Mouse (Mus musculus) layer of hippocampus, postnatal 36 days (tissue): Measurements from ENCODE around the gene 4930579F01Rik. TPM values are rescaled to one million over a fixed set of nuclear protein-coding genes. Genes with fewer than 3 reads are reported as not detected.

Source experiments
- DNase-seq, 2 experiments: peaks; one replicate each; pipeline ENCODE4 v3.0.0; 2022
- total RNA-seq, 2 experiments: library from RNA; stranded (reverse); gene quantifications; 2 replicates each; pipeline ENCODE4 v1.2.3; 2021

Gene 4930579F01Rik
- total RNA-seq, 2 experiments from 2014 or later, result not detected

DNA sequence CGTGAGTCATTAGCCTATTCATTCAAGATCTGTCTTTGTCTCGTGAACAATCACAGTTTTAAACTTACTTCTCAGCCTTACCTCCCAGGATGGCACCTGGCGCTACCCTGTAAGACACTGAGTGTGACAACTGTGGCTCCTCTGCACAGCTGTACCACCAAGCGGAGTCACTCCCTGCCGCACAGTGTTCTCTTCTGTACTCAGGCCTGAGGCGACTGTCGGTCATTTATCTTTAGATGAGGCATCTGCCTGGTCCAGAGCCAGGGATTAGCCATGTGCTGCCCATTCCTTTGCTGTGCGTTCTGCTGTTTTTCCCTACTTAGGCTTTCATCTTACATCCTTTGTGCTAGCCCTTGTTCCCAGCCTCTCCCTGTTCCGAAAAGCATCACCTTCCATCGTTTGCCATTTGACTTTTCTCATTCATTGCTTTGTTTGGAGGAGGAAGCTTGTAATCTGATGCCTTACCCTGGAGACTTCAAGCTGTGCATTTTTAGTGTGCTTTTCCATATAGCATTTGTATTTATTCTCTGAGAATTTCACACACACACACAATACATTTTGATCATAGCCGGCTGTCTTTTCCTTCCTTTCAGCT lies 21.9 kb upstream of the 4930579F01Rik start:
- DNase-seq, result no peak

DNA sequence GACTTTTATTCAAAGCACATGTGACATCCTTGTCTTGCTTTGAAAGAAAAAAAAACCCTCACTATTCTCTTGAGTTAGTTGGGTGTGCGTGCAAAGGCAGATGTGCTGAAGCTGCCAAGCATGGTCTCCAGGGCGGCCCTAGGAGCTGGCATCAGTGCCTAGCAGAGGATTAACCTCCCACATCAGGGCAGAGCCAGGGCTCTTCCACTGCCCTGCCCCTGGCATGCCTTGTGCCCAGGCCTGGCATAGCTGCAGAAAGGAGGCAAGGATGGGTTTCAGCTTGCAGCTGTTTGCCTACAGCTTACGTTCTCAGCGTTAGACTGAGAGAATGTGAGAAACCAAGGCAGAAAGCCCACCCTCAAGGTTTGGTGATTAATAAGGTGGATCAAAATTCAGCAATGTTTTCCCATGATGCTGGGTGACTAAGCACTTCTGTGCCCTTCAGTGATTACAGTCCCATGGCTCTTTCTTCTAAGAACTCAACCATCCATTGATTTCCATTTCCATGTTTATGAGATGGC lies 18.9 kb upstream of the 4930579F01Rik start:
- no peak for DNase-seq

DNA sequence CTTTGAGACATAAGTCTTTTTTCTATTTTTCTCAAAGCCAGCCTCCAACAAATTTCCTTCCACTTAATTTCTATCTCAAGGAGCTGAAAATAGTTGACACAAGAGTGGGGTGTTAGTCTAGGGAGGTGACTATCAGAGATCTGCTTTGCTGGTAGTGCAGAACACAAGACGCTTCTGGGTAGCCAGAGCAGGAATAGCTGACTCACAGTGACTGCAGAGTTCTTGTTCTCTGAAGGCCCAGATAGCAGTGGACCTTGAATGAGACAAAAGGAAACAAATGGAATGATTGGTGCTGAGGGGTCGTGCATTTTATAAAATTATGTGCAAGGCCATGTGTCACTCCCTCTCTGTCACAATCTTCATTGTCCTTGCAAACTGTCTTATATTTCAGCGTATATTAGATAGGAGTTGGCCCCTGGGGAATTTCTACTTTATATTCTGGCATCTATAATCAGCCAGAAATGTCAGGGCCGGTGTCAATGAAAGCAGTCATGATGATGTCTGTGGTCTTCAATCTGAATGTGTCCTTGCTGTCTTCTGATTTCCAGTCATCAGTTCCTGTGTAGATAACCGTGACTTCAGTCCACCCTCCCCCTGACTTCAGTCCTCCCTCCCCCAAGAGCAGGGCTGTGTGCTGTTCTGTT lies 16.9 kb upstream of the 4930579F01Rik start:
- no peak for DNase-seq

DNA sequence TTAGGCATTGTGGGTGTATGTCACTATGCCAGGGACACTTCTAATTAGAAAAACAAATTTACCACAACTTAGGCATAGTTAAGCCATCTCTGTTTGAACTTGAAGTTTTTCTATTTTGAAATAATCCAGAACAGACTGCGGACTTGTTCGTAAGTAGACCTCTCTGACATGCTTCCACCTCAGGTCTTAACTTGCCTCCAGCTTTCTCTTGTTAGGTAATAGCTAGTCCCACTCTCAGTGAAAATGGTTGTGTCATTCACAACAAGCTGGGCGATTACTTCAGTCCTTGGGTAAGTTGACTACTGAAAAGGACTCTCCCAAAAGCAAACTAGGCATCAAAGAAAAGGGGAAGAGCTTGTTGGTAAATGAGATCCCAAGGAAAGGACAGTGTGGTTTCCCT lies 15.2 kb upstream of the 4930579F01Rik start:
- no peak for DNase-seq

DNA sequence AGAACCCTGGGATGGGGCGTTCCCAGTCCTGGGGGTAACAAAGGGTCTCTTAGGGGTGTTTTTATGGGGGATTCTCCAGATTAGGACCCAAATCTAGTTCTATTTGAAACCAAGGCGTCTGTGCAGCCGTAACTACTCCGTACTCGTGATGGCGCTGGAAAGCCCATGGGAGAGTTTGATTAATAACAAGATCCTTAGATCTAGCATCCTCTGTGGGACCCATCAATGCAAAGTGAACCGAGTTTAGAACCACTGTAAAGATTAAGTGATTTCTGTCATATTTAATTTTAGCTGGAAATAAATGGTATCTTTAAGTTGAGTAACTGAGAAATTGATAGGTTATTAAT lies 5.1 kb upstream of the 4930579F01Rik start:
- DNase-seq, result no peak

DNA sequence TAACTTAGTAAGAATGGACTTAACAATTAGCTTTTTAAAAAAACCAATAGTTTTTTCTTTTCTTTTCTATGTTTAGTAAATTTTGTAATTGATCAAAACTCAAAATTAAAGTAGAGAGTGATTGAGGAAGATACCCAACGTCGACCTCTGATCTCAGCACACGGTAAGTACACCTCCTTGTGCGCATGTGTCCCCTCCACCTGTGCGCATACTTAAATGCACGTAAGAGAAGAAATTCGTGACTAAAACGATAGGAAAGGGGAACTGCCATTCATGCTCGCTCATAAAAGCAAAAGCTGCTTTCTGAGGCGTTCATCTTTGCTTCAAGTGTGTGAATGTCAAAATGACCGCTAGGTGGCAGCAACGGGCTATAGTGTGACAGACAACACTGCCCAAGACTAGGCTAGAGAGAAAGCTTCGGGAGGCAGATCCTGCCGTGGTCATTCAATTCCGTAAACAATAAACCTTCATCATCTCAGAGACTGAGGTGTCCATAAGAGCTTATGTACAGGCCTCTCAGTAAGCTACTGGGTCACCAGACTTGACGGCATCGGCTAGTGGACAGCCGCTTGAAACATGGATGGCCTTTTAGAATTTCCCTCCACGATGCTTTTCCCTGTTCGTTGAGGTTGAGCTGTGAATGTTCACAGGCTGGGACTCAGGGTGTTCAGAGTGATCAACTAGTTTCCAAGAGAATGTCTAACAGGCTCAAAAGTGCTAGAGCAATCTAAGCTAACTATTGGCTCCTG lies 4.5 kb upstream of the 4930579F01Rik start:
- DNase-seq, result peak; percentile 82

DNA sequence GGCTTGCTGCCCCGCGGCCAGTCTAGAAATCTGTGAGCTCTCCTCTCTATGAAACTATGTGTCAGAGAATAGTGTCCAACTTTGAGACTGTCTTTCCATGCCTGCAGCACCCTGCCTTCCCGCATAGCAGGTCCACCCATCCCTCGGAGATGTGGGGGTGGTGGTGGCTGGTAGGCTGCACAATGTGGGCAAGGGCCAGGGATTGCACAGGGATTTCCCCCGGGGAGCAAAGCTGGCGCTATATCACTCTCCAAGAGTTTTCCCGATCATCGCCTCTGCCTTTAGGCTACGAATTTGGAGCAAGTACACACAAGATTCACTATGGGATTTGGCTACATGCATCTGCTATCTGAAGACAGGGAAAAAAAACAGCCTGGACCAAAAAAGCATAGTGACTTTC lies 3.9 kb upstream of the 4930579F01Rik start:
- DNase-seq, result no peak

DNA sequence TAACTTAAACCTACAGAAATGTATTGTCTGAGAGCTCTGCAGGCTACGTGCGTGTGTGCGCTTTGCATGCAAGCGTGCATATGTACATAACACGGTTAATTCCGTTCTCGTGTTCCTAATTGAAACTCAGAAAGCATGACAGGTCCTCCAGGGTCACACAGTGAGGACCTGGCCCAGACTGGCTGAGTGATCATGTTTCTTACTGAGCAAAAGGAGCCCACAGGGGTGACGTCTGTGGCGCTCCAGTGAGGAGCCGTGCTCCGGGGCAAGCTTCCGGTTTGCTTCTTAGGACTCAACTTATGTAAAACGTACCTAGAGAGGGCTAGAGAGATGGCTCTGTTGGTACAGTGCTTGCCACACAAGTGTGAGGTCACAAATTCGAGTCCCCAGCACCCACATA lies 3.5 kb upstream of the 4930579F01Rik start:
- no peak for DNase-seq

DNA sequence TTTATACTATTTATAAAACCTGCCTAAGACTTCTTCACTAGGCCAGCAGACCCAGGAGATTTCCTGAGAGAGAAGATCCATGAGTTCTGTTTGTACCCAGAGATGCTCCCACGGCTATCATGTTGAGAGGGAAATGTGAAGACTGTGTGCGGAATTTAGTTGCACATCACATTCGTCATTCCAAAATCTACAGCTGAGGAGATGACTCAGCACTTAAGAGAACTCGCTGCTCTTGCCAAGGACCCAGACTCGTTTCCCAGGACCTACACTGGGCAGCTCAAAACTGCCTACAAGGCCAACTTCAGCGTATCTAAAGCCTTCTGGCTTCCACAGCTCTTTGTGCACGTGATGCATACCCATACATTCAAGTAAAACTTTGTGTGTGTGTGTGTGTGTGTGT lies 1.4 kb downstream of the 4930579F01Rik start:
- DNase-seq, result no peak

DNA sequence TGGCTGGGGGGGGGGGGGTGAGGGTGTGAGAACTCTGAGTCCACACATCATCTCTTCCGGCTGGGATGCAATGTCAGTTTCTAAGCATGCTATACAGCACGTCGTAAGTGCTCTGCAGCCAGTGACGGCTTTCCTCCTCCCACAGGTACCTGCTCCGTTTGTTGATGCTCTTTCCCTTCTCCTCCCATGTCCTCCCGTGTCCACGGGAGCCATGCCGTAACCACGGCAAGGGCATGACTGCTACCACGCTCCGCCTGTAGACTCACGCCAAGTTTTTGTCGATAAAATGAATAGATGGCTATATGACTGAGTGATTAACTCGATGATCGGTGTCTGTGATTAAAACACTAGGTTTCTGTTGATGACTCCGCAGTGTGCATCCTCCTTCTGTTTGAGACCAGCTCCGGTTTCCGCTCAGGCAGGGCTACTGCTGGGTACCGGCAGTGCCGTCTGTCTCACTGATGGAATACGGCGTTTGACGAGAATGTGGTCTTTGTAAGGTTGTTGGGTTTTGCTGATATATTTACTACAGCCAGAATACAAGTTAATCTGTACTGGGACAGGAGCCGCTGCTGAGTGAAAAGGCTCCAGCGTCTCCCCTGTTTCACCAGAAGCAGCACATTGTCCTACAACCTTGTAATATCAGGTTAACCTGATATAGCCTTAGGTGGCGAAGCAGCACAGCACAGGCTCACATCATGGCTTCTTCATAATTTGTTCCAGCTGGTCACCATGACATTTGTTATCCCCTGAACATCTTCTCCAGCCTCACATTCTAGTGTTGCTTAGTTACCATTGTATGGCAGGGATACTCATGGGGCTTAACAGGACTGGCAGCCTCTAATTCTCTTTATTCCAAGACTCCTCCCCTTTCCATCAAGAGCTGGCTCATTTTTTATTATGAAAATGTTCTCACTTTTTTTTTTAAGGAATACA lies 7.4 kb downstream of the 4930579F01Rik start:
- DNase-seq, result no peak

DNA sequence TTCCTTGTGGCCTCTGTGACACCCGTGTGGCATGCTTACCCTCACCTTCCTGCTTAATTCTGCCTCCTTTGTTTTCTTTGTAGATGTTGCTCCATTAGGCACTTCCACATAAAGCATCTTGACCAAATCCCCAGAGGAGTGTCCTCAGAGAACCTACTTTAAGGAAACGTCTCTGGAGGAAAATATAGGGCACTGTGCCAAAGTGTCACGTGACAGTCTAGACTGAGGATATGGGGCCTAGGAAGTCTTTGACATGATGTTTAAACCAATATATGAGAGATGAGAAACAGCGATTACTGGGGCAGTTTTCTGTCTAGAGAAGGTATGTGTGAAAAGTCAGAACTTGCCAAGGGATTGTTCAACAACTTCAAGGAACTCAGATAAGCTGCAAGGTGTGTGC lies 8.3 kb downstream of the 4930579F01Rik start:
- no peak for DNase-seq

DNA sequence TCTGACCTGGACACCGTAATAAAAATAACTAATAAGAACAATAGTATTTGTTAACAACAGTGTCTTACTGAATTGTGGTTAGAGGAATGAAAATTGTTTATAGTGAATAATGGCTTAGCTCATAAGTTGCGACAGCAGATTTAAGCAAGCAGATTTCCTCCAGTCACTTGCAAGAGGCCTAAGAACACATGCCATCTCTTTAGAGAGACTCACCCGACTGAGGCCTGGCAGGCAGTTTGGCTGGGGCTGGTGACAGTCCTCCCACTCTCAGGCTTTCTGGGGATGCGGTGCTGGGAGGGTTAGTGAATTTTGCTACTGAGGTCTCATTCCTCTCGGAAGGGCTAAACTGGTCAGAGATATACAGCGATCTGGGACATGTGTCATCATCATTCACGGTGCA lies 10.3 kb downstream of the 4930579F01Rik start:
- DNase-seq, result no peak

DNA sequence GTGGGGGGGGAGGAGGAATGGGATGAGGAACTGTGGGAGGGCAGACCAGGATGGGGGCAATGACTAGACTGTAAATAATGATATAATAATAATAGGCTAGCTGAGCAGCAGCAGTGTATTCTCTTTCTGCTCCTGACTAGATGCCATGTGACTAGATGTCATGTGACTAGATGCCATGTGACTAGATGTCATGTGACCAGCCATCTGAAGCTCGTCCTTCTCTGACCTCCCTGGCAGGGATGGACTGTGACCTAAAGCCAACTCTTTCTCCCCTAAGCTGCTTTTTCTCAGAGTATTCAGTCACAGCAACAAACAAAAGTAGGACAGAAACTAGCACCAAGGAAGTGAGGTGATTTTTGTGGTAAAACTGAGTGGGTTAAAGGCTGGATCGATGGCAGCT lies 11.6 kb downstream of the 4930579F01Rik start:
- no peak for DNase-seq

DNA sequence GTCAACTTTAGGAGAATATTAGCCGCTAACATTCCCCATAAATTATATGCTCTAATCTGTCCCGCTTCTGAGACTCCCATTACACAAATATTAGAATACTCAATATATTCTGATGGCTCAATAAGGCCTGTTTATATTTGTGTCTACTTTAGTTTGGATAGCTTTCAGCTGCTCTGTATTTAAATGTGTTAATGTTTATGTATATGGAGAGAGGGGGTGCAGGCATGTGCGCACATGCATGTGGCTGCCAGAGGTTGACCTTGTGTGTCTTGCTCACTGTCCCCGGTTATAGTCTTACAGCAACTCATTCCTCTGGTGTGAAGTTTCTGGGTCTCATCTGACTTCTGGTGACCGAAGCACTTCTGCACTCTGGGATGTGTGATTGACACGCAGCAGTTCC lies 18.1 kb downstream of the 4930579F01Rik start:
- no peak for DNase-seq

DNA sequence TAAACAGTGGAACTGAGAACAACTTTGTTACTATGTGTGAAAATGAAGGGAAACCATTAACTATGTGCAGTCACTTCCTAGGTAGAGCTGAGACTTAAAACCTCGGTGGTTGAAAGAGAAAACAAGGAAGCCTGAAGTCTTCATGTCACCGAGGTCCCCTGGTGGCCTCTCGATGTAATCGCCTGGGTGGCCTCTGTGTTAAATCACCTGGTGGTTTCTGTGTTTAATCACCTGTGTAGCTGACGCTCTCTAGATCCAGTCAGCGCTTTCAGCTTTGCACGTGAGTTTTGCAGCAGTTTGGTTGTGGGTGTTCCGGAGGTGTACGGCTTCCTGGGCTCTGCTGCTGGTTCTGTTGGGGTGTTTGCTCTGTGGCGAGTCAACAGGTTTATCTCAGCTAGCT lies 20.3 kb downstream of the 4930579F01Rik start:
- no peak for DNase-seq

DNA sequence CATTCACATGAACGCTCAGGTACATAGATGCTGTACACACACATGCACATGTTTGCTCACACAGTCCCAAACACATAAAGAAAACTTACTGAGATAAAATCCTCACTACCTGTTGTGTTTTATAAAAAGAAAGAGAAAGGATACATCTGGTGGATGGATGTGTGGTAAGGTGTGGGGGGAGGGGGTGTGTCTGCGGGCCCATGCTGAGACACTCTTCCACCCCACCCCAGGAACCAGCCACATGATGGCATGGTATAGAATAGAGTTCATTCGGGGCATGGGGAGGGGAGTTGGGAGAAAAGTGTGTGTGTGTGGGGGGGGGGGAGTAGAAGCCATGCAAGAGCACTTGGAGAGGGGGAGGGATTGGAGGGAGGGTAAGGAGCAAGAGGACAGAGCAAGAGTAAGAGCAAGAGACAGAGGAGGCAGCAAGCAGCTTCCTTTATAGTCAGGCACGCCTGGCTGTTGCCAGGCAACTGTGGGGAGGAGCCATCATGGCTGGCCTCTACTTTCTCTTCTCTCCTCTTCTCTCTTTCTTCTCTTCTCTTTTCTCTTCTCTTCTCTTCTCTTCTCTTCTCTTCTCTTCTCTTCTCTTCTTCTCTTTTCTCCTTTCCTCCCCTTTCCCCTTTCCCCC lies 31.0 kb downstream of the 4930579F01Rik start:
- no peak for DNase-seq

DNA sequence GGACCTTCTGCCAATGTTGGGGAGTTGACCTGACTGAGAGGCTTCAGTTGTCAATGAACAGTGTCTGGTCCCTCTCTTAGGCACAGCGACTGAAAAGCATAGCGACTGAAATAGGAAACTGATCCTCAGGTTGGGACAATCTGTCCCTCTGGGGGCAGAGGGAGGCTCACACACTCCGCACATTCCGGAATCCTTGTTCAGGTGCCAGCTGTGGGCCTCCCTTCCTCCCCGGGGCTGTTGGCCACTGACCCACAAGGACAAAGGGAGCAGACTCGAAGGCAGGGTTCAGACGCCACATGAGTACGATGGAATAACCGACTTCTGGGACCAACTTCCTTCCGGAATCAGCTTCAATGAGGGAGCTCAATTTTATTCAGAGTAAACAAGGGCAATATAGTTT lies 32.0 kb downstream of the 4930579F01Rik start:
- no peak for DNase-seq

DNA sequence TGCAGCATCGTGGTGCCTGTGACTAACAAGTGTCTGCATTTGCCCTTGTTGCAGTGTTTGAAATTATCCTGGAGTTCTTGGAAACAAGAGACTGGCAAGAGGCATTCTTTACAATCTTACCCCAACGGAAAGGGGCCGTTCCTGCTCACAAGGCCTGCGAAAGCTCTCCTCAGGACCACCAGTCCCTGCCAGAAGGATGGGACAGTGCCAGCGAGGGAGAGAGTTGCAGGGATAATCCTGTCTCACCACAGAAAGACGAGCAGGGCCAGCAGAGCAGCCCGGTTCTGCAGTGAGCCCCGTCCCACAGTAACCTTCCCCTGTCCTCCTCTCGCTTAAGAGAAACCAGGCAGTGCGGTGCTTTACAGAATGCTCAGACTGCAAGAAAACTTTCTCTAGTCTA lies 37.0 kb downstream of the 4930579F01Rik start:
- no peak for DNase-seq

DNA sequence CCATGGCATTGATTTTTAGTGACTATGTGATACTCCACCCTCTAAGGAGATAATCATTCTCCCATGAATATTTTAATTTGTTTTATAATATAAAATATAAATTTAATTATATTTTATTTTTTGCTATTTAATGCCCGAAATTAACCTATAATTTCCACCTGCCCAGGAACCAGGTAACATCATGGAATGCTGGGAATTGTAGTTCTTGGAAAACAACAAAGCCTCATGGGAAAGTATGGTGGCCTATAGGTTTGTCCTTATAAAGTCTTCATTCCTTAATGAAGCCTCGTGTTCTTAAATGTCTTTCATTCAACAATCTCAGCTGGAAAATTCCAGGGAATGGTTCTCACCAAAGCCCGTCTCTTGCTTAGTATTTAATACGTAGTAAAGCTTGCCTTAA lies 38.6 kb downstream of the 4930579F01Rik start:
- DNase-seq, result no peak

DNA sequence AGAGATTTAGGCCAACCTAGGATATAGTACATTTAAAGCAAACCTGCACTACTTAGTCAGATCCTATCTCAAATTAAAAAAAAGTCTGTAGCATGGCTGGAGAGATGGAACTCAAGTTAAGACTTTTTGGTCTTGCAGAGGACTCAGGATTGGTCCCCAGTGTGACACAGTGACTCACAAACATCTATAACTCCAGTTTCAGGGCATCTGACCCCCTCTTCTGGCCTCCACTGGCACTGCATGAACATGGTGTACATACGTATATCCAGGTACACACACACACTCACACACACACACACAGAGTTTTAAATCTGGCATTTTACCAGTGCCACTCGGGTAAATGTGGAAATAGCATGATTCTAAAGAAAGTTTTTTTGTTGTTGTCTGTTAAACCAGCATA lies 44.8 kb downstream of the 4930579F01Rik start:
- no peak for DNase-seq

DNA sequence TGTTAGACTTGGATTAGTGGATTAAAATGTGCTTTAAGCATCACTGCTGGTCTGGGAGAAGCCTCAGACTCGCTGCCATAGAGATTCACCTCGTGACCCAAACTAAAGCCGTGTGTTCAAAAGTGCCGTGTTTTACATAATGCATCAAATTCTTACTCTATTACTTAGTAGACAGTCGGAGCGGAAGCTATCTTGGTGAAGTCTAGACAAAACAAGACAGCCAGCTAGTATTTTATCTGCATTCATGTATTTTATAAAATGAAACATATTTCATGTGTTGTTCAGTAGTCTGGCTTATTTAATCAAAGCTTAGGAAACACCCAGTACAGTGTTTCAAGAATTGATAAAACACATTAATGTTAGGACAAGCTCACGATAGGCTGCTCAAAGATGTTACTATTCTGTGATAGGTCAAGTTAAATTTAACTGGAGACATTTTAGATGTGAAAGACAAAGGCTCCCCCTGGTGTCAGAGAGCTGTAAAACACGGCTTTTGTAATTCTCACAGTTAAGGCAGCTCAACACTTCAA lies 48.9 kb downstream of the 4930579F01Rik start, which contains the start of gene Mttp:
TSS of gene Mttp (minus strand) at position 327 of the 530 bp plus-strand sequence.
- peak; percentile 42 to 69 for DNase-seq
